Mouse (Mus musculus) heart, postnatal 0 days (tissue): ENCODE measurements around the gene Gm20390. TPM values are rescaled to one million over a fixed set of nuclear protein-coding genes. Genes with fewer than 3 reads are reported as not detected.

Experiments used
- ATAC-seq: fragments of 200-750 bp; cut with Nextera tagmentation; 2 replicates; pipeline ENCODE4 v1.8.0; 2017; ENCODE audit warnings: low read depth, moderate number of reproducible peaks, moderate library complexity; ENCODE audit not compliant: insufficient read depth
- DNase-seq: peaks from one replicate; pipeline ENCODE4 v3.0.0-alpha.2; 2016; ENCODE audit warnings: low spot score
- H3K27ac ChIP-seq: fragments of 300-500 bp; sonication (generic); 2 replicates; pipeline ENCODE4 v1.5.1; 2014; ENCODE audit warnings: low read depth, mild to moderate bottlenecking
- H3K27me3 ChIP-seq: fragments of 300-500 bp; sonication (generic); 2 replicates; pipeline ENCODE4 v1.6.1; 2014; ENCODE audit warnings: low read length, mixed read lengths; ENCODE audit not compliant: control insufficient read depth, insufficient read depth
- H3K36me3 ChIP-seq: fragments of 300-500 bp; sonication (generic); replicated peaks from 2 replicates; pipeline ENCODE4 v1.6.1; 2014; ENCODE audit warnings: low read length, mixed read lengths; ENCODE audit not compliant: control insufficient read depth, insufficient read depth
- H3K4me1 ChIP-seq: fragments of 300-500 bp; sonication (generic); 2 replicates; pipeline ENCODE4 v1.6.1; 2014; ENCODE audit warnings: antibody characterized with exemption; ENCODE audit not compliant: control insufficient read depth, insufficient read depth
- H3K4me2 ChIP-seq: fragments of 300-500 bp; sonication (generic); 2 replicates; pipeline ENCODE4 v1.6.1; 2014; ENCODE audit warnings: low read depth, mild to moderate bottlenecking, low read length, moderate library complexity
- H3K4me3 ChIP-seq: fragments of 300-500 bp; sonication (generic); 2 replicates; pipeline ENCODE4 v1.5.1; 2014; ENCODE audit warnings: low read depth, low read length
- H3K9ac ChIP-seq: fragments of 300-500 bp; sonication (generic); replicated peaks from 2 replicates; pipeline ENCODE4 v1.6.1; 2014; ENCODE audit warnings: low read depth, low read length, mixed read lengths
- H3K9me3 ChIP-seq: fragments of 300-500 bp; sonication (generic); replicated peaks from 2 replicates; pipeline ENCODE4 v1.6.1; 2016; ENCODE audit warnings: low read length; ENCODE audit not compliant: control insufficient read depth
- CTCF ChIP-seq: IDR thresholded peaks from 2 replicates; pipeline ENCODE4 v1.5.1; 2016; ENCODE audit warnings: antibody characterized with exemption, control low read depth, low read depth
- EP300 ChIP-seq: IDR thresholded peaks from 2 replicates; pipeline ENCODE4 v1.6.1; 2016; ENCODE audit warnings: antibody characterized with exemption, low read depth
- WGBS: fragments of 180-500 bp; shearing (Covaris S2); extraction: QIAGEN DNeasy Blood & Tissue Kit; methylation state at CpG from one replicate; pipeline ENCODE4 v1.1.7; 2014; 5-methylcytosine and 5-hydroxymethylcytosine counted together
- polyA plus RNA-seq: library from polyadenylated mRNA; unstranded; fragments of >200 nt; fragmentation: Nextera tagmentation; extraction: Ambion mirVana; gene quantifications from 2 replicates; pipeline ENCODE4 v1.2.1, GENCODE M21; 2015
- total RNA-seq: library from RNA; depleted of rRNA; stranded (reverse); fragments of >200 nt; gene quantifications from 2 replicates; pipeline ENCODE4 v1.2.3, GENCODE M21; 2014; ENCODE audit warnings: low replicate concordance

Gene Gm20390
- total and polyA plus RNA-seq, 2 experiments from 2014 or later: 75.6 to 183 TPM

DNA sequence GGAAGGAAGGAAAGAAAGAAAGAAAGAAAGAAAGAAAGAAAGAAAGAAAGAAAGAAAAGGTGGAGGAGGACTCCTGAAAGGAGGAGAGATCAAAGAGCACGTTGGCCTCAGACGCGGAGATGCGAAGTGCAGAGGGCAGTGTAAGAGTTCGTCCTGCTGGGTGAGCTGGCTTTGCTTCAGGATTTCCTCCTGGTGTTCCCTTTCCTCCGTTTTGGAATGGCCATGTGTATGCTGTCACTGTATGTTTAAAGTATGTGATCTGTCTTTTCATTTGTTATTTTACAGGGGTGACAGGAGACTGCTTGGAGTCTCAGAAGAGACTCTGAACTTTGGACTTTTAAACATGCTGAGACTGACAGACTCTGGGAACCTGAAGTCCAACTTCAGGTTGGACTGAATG is 6.6 kb downstream of the Gm20390 start:
- DNase-seq (no peak), ATAC-seq (no peak)
- H3K9ac ChIP-seq: no peak overlapping the region
- H3K4me1 ChIP-seq: peaks cover 2% of the 10 kb centered on the region; the same call in 1 of the 2 replicates
- H3K9me3 ChIP-seq: no peaks in the 10 kb centered on the region
- 90% methylated on average over 6 of the region's 6 CpGs for WGBS
- no peak overlapping the region for H3K4me3 ChIP-seq
- H3K27ac ChIP-seq: no peak overlapping the region
- TF ChIP-seq EP300 (no peak), CTCF (no peak)
- no peak overlapping the region for H3K4me2 ChIP-seq
- peaks cover 69% of the 10 kb centered on the region for H3K36me3 ChIP-seq
- H3K27me3 ChIP-seq: no peaks in the 10 kb centered on the region

DNA sequence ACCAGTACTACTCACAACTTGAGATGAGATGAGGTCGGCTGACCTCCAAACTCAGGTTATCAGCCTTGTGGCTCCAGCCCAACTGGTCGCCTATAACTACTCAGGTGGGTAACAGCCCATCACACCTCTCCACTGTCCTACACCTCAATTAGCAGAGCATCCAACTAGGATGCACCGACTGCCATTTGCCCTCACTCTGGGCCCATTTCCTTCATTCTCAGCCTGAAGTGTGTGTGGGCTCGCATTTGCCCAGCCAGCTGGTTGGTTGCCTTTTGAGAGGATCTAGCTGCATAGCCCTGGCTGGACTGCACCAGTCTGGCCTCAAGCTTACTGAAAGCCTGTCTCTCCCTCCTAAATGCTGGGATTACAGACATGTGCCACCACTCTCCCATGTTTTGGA is 10.3 kb downstream of the Gm20390 start:
- H3K4me2 ChIP-seq: no peak overlapping the region
- H3K9me3 ChIP-seq: no peaks in the 10 kb centered on the region
- no peak overlapping the region for H3K9ac ChIP-seq
- peaks cover 22% of the 10 kb centered on the region for H3K4me1 ChIP-seq
- ATAC-seq: no peak
- no peak overlapping the region for H3K27ac ChIP-seq
- H3K36me3 ChIP-seq: peaks cover 50% of the 10 kb centered on the region
- 80% methylated on average over 4 of the region's 4 CpGs for WGBS
- DNase-seq: no peak
- no peaks in the 10 kb centered on the region for H3K27me3 ChIP-seq
- H3K4me3 ChIP-seq: no peak overlapping the region
- TF ChIP-seq EP300: no peak
- no peak for TF ChIP-seq CTCF

DNA sequence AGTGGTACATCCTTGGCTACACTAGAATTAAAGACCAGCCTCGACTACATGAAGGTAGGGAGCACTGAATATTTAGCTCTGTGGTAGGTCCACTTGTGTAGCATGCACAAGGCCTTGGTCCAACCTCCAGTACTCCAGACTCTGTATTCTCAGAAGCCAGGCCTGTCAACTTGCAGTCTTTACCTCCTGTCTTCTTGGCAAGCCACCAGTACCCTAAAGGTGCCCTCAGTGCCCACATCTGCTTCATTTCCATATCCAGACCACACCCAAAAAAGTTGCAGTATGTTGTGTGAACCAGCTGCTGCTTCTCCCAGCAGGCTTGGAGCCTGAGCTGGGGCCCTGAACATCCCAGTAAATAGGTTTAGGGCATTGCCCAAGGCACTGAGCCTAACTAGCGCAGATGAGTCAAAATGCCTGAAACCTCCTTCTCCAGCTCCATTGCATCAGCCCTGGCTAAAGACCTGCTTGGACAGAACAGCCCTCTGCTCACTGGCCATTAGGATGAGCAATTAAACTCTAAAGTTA is 11.0 kb downstream of the Gm20390 start:
- WGBS: 84% methylated on average over 2 of the region's 2 CpGs
- Histone ChIP-seq H3K9ac (no peak overlapping the region), H3K4me1 (peaks cover 22% of the 10 kb centered on the region), H3K36me3 (peaks cover 50% of the 10 kb centered on the region), H3K27ac (no peak overlapping the region), H3K4me3 (no peak overlapping the region), H3K9me3 (no peaks in the 10 kb centered on the region), H3K27me3 (no peaks in the 10 kb centered on the region), H3K4me2 (no peak overlapping the region)
- TF ChIP-seq EP300 (no peak), CTCF (no peak)
- ATAC-seq: no peak
- no peak for DNase-seq

DNA sequence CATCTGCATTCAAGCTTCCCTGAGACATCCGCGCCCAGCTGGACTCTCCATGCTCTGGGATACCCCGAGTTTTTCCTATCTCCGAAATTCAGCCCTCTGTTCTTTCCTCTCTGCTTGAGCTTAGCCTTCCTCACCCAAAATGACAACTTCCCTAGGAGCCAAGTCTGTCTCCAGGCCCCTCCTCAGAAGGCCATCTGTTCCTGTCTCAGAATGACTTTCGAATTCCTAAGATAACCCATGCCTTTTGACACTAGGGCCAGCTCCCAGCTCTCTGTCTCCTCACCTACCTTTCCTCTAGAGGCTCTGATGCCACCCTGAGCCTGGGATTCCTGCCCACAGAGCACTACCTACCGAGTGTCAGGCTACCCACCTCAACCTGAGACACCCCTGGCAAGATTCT is 11.9 kb downstream of the Gm20390 start, which contains the start of gene Nme2:
TSS of gene Nme2 (minus strand) at position 101 of the 400 bp plus-strand sequence.
- peak within 1 kb of the TSS; percentile 74 for H3K4me3 ChIP-seq
- no peak for TF ChIP-seq CTCF
- no peak for TF ChIP-seq EP300
- DNase-seq (no peak), ATAC-seq (peak; percentile 9)
- peaks cover 43% of the 10 kb centered on the region for H3K36me3 ChIP-seq
- H3K27ac ChIP-seq: peak within 1 kb of the TSS; percentile 98
- H3K27me3 ChIP-seq: no peaks in the 10 kb centered on the region
- H3K9ac ChIP-seq: peak within 1 kb of the TSS; percentile 64
- WGBS: 0% methylated on average over 6 of the region's 6 CpGs
- H3K4me2 ChIP-seq: peak within 1 kb of the TSS; percentile 75
- peaks cover 22% of the 10 kb centered on the region for H3K4me1 ChIP-seq
- H3K9me3 ChIP-seq: no peaks in the 10 kb centered on the region

DNA sequence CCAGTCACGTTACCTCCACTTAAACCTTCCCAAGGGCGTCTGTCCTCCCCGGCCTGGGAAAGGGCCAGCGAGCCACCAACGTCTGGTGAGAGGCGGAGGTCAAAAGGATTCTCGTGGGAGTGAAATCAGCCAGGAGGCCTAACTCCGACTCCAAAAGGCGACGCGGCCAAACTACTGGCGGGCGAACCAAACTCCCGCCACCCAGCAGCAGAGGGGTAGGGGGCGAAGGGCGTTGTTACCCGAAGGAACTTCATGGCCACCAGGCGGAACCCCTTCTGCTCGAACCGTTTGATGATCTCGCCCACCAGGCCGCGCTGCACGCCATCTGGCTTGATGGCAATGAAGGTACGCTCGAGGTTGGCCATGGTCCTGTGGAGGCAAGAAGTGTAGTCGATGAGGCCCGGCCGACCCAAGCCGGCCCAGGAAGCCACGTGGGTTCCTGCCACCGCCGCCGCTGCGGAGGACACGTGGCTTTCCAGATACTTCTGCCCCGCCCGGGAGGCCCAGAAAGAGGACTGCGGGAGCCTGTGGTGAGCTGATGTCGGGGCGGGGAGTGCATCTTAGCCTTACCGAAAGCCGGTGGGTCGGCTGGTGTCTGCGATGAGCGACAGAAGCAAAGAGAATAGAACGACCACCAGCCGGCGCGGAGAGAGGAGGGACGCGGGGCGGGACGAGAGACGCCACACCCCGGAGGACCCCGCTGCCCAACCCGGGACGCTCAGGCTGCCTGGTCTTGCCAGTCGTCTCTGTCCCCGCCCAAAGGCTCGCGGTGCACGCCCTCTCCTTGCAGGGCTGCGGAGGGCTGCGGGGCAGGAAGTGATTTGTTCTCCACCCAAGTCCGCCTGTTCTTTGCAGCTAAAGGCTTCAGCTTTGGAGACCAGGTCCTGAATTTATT is 12.6 kb downstream of the Gm20390 start:
- no peaks in the 10 kb centered on the region for H3K27me3 ChIP-seq
- H3K4me1 ChIP-seq: peaks cover 22% of the 10 kb centered on the region
- peak overlapping the region; percentile 75 for H3K4me2 ChIP-seq
- peak overlapping the region; percentile 98 for H3K27ac ChIP-seq
- peak; percentile 93 for DNase-seq
- WGBS: 0% methylated on average over 67 of the region's 67 CpGs
- TF ChIP-seq EP300 (peak; percentile 70), CTCF (no peak)
- peak overlapping the region; percentile 64 for H3K9ac ChIP-seq
- ATAC-seq: peak; percentile 94
- peak overlapping the region; percentile 74 for H3K4me3 ChIP-seq
- H3K36me3 ChIP-seq: peaks cover 44% of the 10 kb centered on the region
- H3K9me3 ChIP-seq: no peaks in the 10 kb centered on the region
